Mouse (Mus musculus): ENCODE measurements around the gene Itpk1.
"Not testable (repeated sequence)": the region's sequence is repeated elsewhere in the genome, so short reads cannot be mapped to it uniquely, and the experiment has no call there.

Itpk1 gene

GRCm38 (mm10) chr12:102660906-102661651 is 43.7 kb downstream of the Itpk1 start:
- no peak for DNase-seq (ENCODE audit: low spot score)

- DNase-seq (ENCODE audit: low spot score) = no peak
Observed at GRCm38 (mm10) chr12:102653003-102653402, 51.7 kb downstream of the Itpk1 start.

- DNase-seq (ENCODE audit: low spot score) = no peak
Observed at GRCm38 (mm10) chr12:102652420-102652819, 52.3 kb downstream of the Itpk1 start.

GRCm38 (mm10) chr12:102651871-102652270 is 52.9 kb downstream of the Itpk1 start:
- no peak for DNase-seq (ENCODE audit: low spot score)

DNA sequence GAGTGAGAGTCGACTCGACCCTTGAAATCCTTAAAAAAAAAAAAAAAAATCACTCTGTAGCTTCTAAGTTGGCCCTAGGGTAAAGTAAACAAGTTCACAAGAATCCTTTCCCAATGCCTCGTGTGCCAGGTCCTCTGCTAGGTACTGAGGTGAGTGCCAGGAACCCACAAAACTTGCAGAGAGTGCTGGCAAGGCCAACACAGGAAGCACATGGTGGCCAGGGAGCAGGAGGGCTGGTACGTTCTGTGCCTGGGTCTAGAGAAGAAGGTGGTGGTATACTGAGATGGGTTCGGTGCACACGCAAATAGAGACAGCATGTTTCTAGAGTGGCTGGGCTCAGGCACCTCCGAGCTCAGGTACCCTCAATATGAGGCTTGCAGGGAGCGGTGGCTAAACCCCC is 53.3 kb downstream of the Itpk1 start:
- no peak for DNase-seq (ENCODE audit: low spot score)

GRCm38 (mm10) chr12:102650649-102651048 is 54.1 kb downstream of the Itpk1 start:
- no peak for DNase-seq (ENCODE audit: low spot score)

DNA sequence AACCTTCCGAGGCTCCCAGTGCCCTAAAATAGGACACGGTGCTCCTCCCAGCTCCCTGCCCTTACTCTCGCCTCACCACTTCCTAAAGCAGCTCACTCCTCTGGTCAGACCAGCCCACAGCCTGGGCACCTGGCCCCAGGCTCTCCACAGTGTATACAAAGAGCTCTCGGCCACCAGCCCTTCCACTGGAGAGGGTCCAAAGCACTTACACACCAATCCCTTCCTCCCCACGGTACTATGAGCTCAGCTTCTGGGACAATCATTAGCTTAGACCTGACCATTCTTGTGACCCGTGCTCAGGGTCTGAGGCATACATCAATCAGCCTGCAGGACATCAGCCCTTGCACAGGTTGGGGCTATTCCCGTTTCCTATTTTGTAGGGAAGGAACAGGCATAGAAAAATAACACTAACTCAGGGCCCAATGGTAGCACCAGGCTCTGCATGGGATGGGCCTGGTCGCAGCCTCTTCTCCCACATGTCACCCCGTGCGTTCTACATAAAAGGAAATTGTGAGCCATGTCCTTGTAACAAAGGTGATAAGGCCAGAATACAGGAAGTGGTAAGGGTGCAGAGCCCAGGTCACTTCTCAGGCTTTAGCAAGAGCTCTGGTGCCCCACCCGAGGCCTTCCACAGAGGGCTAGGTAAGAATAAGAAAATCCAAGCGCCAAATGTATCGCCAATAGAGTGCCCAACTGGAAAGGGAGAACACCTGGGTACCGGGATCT is 56.7 kb downstream of the Itpk1 start:
- no peak for DNase-seq (ENCODE audit: low spot score)

GRCm38 (mm10) chr12:102646586-102647260 is 58.0 kb downstream of the Itpk1 start:
- DNase-seq (ENCODE audit: low spot score) = no peak

GRCm38 (mm10) chr12:102645911-102646585 is 58.7 kb downstream of the Itpk1 start:
- DNase-seq (ENCODE audit: low spot score) = no peak

GRCm38 (mm10) chr12:102643316-102643715 is 61.4 kb downstream of the Itpk1 start:
- DNase-seq (ENCODE audit: low spot score) = no peak

DNA sequence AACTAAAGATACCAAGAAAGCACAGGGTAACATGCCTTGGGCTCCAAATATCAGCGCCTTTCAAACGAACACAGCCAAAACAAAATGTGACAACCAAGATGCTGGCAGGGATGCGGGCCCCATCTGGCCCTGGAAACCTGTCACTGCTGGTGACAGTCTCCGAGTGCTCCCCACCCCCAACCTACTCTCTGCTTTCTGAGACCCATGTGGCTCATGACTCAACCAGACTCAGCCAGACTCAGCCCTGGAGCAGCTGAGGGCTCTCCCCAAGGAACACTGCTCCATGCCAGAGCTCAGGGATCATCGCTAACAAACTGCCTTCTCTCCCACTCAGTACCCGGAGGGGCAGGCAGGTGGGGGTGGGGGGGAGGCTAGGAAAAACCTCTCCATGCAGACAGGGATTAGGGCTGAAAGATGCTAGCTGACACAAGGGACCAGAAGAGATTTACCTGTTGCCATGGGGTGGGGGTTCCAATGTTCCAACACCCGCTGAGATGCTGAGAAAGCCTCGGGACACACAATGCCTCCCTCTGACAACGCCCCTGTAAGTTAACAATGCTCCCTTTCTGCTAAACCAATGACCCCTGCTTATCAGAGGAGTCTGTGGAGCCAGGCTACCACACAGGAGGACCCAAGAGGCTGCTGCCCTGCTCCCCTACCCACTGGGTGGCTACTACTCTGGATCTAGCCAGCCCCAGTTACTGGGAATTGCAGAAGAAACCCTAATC is 64.1 kb downstream of the Itpk1 start:
- DNase-seq (ENCODE audit: low spot score) = peak; percentile 77

DNA sequence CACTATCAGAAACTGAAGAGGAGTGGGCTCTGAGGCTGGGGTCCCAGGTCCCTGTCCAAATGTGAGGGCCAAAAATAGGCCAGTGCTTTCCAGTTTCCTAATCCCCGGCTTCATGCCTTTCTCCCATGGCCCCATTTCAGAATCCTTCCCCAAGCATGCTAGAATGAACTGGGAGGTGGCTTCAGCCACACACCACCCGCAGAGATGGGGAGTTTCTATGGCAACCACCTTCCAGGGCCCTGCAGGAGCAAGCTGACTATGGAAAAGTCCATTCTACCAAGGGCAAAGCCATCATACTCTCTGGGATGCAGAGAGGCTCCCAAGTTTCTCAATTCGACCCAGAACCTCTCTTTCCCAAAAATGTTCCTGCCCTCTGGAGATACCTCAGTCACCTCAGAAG is 65.9 kb downstream of the Itpk1 start:
- no peak for DNase-seq (ENCODE audit: low spot score)

- DNase-seq (ENCODE audit: low spot score) = no peak
Observed at GRCm38 (mm10) chr12:102637235-102637634, 67.5 kb downstream of the Itpk1 start.

DNA sequence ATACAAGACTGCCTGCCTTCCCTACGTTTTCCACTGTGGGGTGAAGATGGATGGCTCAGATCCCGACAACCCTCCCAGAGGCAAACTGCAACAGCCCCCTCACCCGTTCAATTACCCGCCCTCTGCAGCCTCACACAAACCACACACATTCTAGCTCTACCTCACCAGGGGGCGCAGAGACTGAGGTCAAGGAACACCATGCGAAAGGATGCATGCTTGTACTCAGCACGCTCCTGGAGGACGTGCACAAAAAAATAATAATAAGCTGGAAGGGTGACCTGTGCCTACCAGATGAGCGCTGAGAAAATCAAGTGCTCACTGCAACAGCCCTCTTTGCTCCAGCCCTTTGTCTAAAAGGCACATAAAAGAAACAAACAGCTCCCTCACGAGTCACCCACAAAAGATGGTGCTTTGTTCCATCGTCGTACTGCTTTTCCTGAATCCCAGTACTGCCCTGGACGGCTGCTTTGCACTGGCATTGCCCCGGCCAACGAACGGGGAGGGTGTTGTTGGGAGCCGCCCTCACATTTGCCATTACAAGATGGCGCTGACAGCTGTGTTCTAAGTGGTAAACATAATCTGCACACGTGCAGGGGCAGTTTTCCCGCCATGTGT is 70.2 kb downstream of the Itpk1 start:
- DNase-seq (ENCODE audit: low spot score) = no peak

- no peak for DNase-seq (ENCODE audit: low spot score)
Observed at GRCm38 (mm10) chr12:102633083-102633501, 71.6 kb downstream of the Itpk1 start.

- DNase-seq (ENCODE audit: low spot score) = no peak
Observed at GRCm38 (mm10) chr12:102631690-102632089, 73.0 kb downstream of the Itpk1 start.

DNA sequence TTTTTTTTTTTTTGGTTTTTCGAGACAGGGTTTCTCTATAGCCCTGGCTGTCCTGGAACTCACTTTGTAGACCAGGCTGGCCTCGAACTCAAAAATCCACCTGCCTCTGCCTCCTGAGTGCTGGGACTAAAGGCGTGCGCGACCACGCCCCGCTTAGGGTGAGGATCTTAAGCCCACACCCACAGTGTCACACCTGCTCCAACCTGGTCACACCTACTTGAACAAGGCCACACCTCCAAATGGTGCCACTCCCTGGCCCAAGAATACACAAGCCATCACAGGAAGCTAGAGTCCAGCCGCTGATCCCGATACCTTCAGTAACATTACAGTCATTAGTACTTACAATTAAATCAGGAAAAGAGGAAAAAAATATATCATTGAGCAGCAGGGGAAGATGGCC is 74.3 kb downstream of the Itpk1 start:
- DNase-seq (ENCODE audit: low spot score) = not testable (repeated sequence)

- no peak for DNase-seq (ENCODE audit: low spot score)
Observed at GRCm38 (mm10) chr12:102628221-102628620, 76.5 kb downstream of the Itpk1 start.

DNA sequence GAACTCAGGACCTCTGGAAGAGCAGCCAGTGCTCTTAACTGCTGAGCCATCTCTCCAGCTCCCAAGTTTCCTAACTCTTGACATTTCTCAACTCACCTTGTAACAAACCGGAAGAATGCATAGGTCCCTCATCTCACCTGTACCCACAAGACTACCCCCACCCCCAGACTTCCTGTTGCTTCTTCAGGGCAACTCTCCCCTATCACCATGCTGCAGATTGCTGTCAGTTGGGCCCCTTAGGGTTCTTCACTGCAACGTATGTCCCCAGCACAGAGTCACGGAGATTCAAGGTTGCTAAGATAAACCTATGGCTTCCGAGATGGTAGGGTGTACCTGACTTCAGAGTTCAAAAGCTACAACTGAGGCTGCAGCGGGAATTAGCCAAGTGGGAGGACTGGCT is 77.2 kb downstream of the Itpk1 start:
- no peak for DNase-seq (ENCODE audit: low spot score)

GRCm38 (mm10) chr12:102626841-102627240 is 77.9 kb downstream of the Itpk1 start:
- DNase-seq (ENCODE audit: low spot score) = no peak

- DNase-seq (ENCODE audit: low spot score) = no peak
Observed at GRCm38 (mm10) chr12:102625717-102626116, 79.0 kb downstream of the Itpk1 start.

Data from layer of hippocampus, adult 9-10 months (tissue).